ENCODE assay signal across 14 mouse cellular contexts in genomic region chr9:96450900-96451720, GRCm38 (mm10). TPM values are rescaled to one million over a fixed set of nuclear protein-coding genes. Genes with fewer than 3 reads are reported as not detected.
DNase-seq lines count a peak whose midpoint lies in the region; ATAC-seq and TF ChIP-seq lines count a peak whose summit lies in the region.
"Had no signal": no experiment of that assay in that cellular context is flagged by ENCODE, and none has a peak within 500 bp of the region (broad histone marks: within the 10 kb centered on the region; RNA-seq: fewer than 3 reads in every experiment).

No protein-coding gene starts in this region.

- no peaks in the 10 kb centered on the region for H3K36me3 ChIP-seq in hindbrain, postnatal 0 days (ENCODE audit: insufficient read depth, low read length)
- no peaks in the 10 kb centered on the region for H3K36me3 ChIP-seq in hindbrain, embryonic 13.5 days
- H3K36me3 ChIP-seq: liver, embryonic 12.5 days; midbrain, embryonic 12.5 days; neural tube, embryonic 12.5 days had no signal

- DNase-seq in hindbrain, postnatal 0 days (ENCODE audit: low spot score) = no peak
- peak; percentile 37 to 51 for DNase-seq in heart, adult 9 months (ENCODE audit: low spot score in 2 of 2)
- peak; percentile 53 for DNase-seq in heart, postnatal 4 days
- peak; percentile 30 to 52 for DNase-seq in lung, postnatal 4 days
- no peak for DNase-seq in embryo, embryonic 11 days
- DNase-seq: cerebellum, adult 11-12 months; layer of hippocampus, postnatal 36 days; right cerebral cortex, postnatal 4 days; thymus, adult 18-20 months had no signal

- no peaks in the 10 kb centered on the region for H3K27me3 ChIP-seq in hindbrain, postnatal 0 days (ENCODE audit: insufficient read depth, low read length)
- H3K27me3 ChIP-seq in hindbrain, embryonic 13.5 days = no peaks in the 10 kb centered on the region
- H3K27me3 ChIP-seq: midbrain, embryonic 12.5 days; neural tube, embryonic 12.5 days had no signal

- H3K4me1 ChIP-seq in hindbrain, postnatal 0 days (ENCODE audit: insufficient read depth, low read length) = no peaks in the 10 kb centered on the region
- H3K4me1 ChIP-seq in hindbrain, embryonic 13.5 days (replicated peaks) = no peaks in the 10 kb centered on the region
- H3K4me1 ChIP-seq: liver, embryonic 12.5 days; midbrain, embryonic 12.5 days; neural tube, embryonic 12.5 days had no signal

- no peaks in the 10 kb centered on the region for H3K9me3 ChIP-seq in hindbrain, postnatal 0 days (ENCODE audit: low read length)
- no peaks in the 10 kb centered on the region for H3K9me3 ChIP-seq in hindbrain, embryonic 13.5 days
- H3K9me3 ChIP-seq: liver, embryonic 12.5 days; midbrain, embryonic 12.5 days; neural tube, embryonic 12.5 days had no signal

- H3K4me3 ChIP-seq in hindbrain, postnatal 0 days (ENCODE audit: low read length) = no peak overlapping the region
- no peak overlapping the region for H3K4me3 ChIP-seq in hindbrain, embryonic 13.5 days
- H3K4me3 ChIP-seq: liver, embryonic 12.5 days; midbrain, embryonic 12.5 days; neural tube, embryonic 12.5 days had no signal

- H3K9ac ChIP-seq in hindbrain, postnatal 0 days (replicated peaks; ENCODE audit: low read length) = no peak overlapping the region
- H3K9ac ChIP-seq in hindbrain, embryonic 13.5 days = no peak overlapping the region
- H3K9ac ChIP-seq: liver, embryonic 12.5 days; midbrain, embryonic 12.5 days; neural tube, embryonic 12.5 days had no signal

- H3K4me2 ChIP-seq in hindbrain, postnatal 0 days (ENCODE audit: low read depth, low read length) = no peak overlapping the region
- no peak overlapping the region for H3K4me2 ChIP-seq in hindbrain, embryonic 13.5 days
- H3K4me2 ChIP-seq: liver, embryonic 12.5 days; midbrain, embryonic 12.5 days; neural tube, embryonic 12.5 days had no signal

- WGBS in hindbrain, postnatal 0 days = 52% methylated on average over 12 of the region's 12 CpGs
- WGBS in hindbrain, embryonic 13.5 days = 68% methylated on average over 12 of the region's 12 CpGs

- no peak for ATAC-seq in hindbrain, postnatal 0 days
- no peak for ATAC-seq in hindbrain, embryonic 13.5 days (ENCODE audit: low FRiP score)
- ATAC-seq in inflammation-experienced regulatory T-cells, adult 6 months = no peak
- ATAC-seq: liver, embryonic 12.5 days had no signal

- TF ChIP-seq CTCF in hindbrain, postnatal 0 days (IDR thresholded peaks at IDR 0.05; ENCODE audit: low read depth) = no peak

- H3K27ac ChIP-seq in hindbrain, postnatal 0 days = 0 out of 2 replicates have a peak overlapping the region, but pooled peaks have one; percentile 20
- H3K27ac ChIP-seq in hindbrain, embryonic 13.5 days = no peak overlapping the region
- H3K27ac ChIP-seq: liver, embryonic 12.5 days; midbrain, embryonic 12.5 days; neural tube, embryonic 12.5 days had no signal

RNA-seq across cellular contexts. Expression of gene Rnf7, which starts 27.4 kb away (rescaled TPM):
- total RNA-seq in hindbrain, postnatal 0 days (2014; rRNA removed) = 273 and 312 TPM in 2 replicates
- polyA plus RNA-seq in hindbrain, postnatal 0 days (2015; fragmentation: Nextera tagmentation; extraction: Ambion mirVana) = 231 and 241 TPM in 2 replicates
- polyA plus RNA-seq in hindbrain, embryonic 13.5 days (2015; fragmentation: Nextera tagmentation; extraction: Ambion mirVana) = 256 and 260 TPM in 2 replicates
- total RNA-seq in heart, postnatal 4 days (2021) = 10 to 100 TPM; 81.0 to 94.0 TPM
- polyA plus RNA-seq in inflammation-experienced regulatory T-cells, adult 6 months (2017; shearing (Covaris generic)) = 100 to 1,000 TPM in 2 of 3 experiments, 10 to 100 TPM in 1; 98.2 to 121 (median 115) TPM

Comparison
In these comparisons a context has a peak if more than half of its experiments do, and no peak if none do; other contexts are left out.
1. DNase-seq: peak in heart, adult 9 months (2 of 2), heart, postnatal 4 days (single experiment) and lung, postnatal 4 days (2 of 2); none in hindbrain, postnatal 0 days (single experiment) and embryo, embryonic 11 days (single experiment).